Mouse (Mus musculus) spleen, adult 2 months (tissue): Measurements from ENCODE around the gene Icam1. TPM values are rescaled to one million over a fixed set of nuclear protein-coding genes. Genes with fewer than 3 reads are reported as not detected.

Experiments
- DNase-seq, 2 experiments: peaks; one replicate each; pipeline versions ENCODE4 v3.0.0 to v3.0.0-alpha.2; 2012 to 2021; ENCODE audit warnings: low spot score in 2 of 2, low read depth in 1 of 2
- H3K27ac ChIP-seq: fragments of 200-500 bp; 2 replicates; pipeline ENCODE4 v1.5.1; 2012; ENCODE audit warnings: low read length, inconsistent platforms; ENCODE audit not compliant: insufficient read depth
- H3K27me3 ChIP-seq: fragments of 200-500 bp; 2 replicates; pipeline ENCODE4 v1.6.1; 2012; ENCODE audit warnings: mild to moderate bottlenecking, moderate library complexity, low read length, inconsistent platforms; ENCODE audit not compliant: control insufficient read depth, insufficient read depth
- H3K36me3 ChIP-seq: fragments of 200-500 bp; 2 replicates; pipeline ENCODE4 v1.6.1; 2012; ENCODE audit warnings: mild to moderate bottlenecking, low read length, inconsistent platforms; ENCODE audit not compliant: control insufficient read depth, insufficient read depth
- H3K4me1 ChIP-seq: fragments of 200-500 bp; 2 replicates; pipeline ENCODE4 v1.6.1; 2011; ENCODE audit warnings: inconsistent platforms; ENCODE audit not compliant: control insufficient read depth, insufficient read depth, insufficient read length
- H3K4me3 ChIP-seq: fragments of 200-500 bp; 2 replicates; pipeline ENCODE4 v1.5.1; 2011; ENCODE audit warnings: mild to moderate bottlenecking, inconsistent platforms; ENCODE audit not compliant: insufficient read depth, insufficient read length; ENCODE audit errors: extremely low read depth
- CTCF ChIP-seq: fragments of 200-500 bp; IDR thresholded peaks from 2 replicates; pipeline ENCODE4 v1.5.1; 2011; ENCODE audit warnings: mild to moderate bottlenecking, inconsistent platforms; ENCODE audit not compliant: insufficient read depth, insufficient read length, insufficient replicate concordance; ENCODE audit errors: extremely low read depth
- POLR2A ChIP-seq: fragments of 200-500 bp; IDR thresholded peaks from 2 replicates; pipeline ENCODE4 v1.6.1; 2011; ENCODE audit warnings: low read depth, low read length, inconsistent platforms
- WGBS: fragments of 180-500 bp; shearing (Covaris S2); methylation state at CpG from one replicate; pipeline ENCODE4 v1.1.7; 2018; 5-methylcytosine and 5-hydroxymethylcytosine counted together
- polyA plus RNA-seq: library from polyadenylated mRNA; depleted of rRNA; stranded (reverse); fragments of >200 nt; gene quantifications from 2 replicates; pipeline ENCODE4 v1.2.3, GENCODE M21; 2012; rRNA removed

The Icam1 gene
- polyA plus RNA-seq: 59.7 and 67.4 TPM in 2 replicates

DNA sequence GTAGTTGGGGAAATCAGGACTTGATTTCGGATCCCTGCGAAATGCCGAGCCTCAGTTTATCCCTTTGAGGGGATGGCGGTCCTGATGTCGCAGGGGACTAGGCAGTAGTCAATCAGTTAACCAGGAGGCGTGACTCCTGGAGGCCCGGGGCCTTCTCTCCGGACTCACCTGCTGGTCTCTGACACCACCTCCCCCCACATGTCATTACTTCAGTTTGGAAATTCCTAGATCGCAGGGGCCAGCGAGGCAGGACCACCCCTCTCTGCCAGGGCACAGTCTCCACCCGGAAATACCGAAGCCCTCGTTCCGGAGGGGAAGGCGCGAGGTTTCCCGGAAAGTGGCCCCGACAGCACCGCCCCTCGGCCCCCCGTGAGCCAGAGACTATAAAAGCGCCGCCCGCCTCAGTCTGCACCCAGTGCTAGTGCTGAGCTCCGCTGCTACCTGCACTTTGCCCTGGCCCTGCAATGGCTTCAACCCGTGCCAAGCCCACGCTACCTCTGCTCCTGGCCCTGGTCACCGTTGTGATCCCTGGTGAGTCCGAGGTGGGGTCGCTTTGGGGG, at the start of gene Icam1:
Gene Icam1, plus strand, starts transcription at position 415 of the 560 bp plus-strand sequence.
- Histone ChIP-seq H3K27ac (peak within 1 kb of the TSS; percentile 93), H3K4me3 (peak within 1 kb of the TSS; percentile 66), H3K27me3 (no peaks in the 10 kb centered on the region), H3K4me1 (peaks cover 12% of the 10 kb centered on the region; the same call in 1 of the 2 replicates), H3K36me3 (peaks cover 4% of the 10 kb centered on the region)
- DNase-seq: peak in 1 of 2 experiments; percentile 86
- TF ChIP-seq CTCF (no peak), POLR2A (peak; percentile 99)
- WGBS: 1% methylated on average over 30 of the region's 30 CpGs

DNA sequence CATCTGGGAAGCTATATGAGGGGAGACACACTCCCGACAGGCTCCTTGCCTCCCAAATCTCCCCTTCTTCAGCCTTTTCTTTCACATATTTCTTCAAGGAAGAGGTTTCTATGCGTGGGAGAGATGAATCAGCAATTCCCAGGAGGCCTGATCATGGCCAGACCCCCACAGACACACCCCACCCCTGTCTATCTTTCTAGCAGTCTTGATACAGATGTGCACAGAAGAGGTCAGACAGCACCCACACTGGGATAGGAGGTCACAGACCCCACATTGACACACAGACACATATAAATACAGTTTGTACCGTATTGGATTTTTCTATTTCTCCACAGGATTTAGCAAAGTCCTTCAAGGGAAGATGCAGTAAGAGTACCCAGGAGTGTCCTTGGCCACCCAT, 49.8 kb upstream of the Icam1 start:
- 66% methylated on average over 3 of the region's 3 CpGs for WGBS
- TF ChIP-seq CTCF: no peak
- TF ChIP-seq POLR2A: no peak

GRCm38 (mm10) chr9:20966747-20967146, 49.0 kb upstream of the Icam1 start:
- WGBS: 46% methylated on average over 5 of the region's 5 CpGs
- Histone ChIP-seq H3K27ac (no peak overlapping the region), H3K4me3 (no peak overlapping the region), H3K27me3 (no peaks in the 10 kb centered on the region), H3K4me1 (no peaks in the 10 kb centered on the region), H3K36me3 (no peaks in the 10 kb centered on the region)
- no peak for DNase-seq
- TF ChIP-seq CTCF (no peak), POLR2A (no peak)

More for the DNA sequence above, 49.8 kb upstream of the Icam1 start:
- Histone ChIP-seq H3K27ac (no peak overlapping the region), H3K4me3 (no peak overlapping the region), H3K27me3 (no peaks in the 10 kb centered on the region), H3K4me1 (no peaks in the 10 kb centered on the region), H3K36me3 (no peaks in the 10 kb centered on the region)
- DNase-seq: no peak

DNA sequence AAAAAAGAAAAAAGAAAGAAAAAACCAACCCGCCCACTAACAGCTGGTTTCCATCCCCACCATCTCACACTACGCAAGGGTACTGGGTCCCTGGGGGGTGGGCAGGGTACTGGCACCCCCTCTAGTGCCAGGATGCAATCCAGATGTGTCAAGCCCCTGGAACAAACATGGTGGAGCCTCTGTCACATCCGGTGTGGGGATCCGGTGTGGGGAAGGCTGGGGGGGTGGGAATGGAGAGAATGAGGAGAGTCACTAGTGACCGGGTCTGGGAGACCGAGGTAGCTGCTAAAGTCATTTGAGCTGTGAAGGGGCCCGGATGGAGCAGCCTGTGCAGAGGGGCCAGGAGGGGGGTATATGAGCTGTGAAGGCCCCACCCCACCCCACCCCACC, 44.0 kb upstream of the Icam1 start:
- no peak for TF ChIP-seq CTCF
- TF ChIP-seq POLR2A: no peak
- no peaks in the 10 kb centered on the region for H3K36me3 ChIP-seq
- H3K27ac ChIP-seq: no peak overlapping the region
- peaks cover 5% of the 10 kb centered on the region for H3K27me3 ChIP-seq
- 86% methylated on average over 7 of the region's 7 CpGs for WGBS
- no peak for DNase-seq
- H3K4me3 ChIP-seq: no peak overlapping the region
- peaks cover 7% of the 10 kb centered on the region; the same call in 1 of the 2 replicates for H3K4me1 ChIP-seq

DNA sequence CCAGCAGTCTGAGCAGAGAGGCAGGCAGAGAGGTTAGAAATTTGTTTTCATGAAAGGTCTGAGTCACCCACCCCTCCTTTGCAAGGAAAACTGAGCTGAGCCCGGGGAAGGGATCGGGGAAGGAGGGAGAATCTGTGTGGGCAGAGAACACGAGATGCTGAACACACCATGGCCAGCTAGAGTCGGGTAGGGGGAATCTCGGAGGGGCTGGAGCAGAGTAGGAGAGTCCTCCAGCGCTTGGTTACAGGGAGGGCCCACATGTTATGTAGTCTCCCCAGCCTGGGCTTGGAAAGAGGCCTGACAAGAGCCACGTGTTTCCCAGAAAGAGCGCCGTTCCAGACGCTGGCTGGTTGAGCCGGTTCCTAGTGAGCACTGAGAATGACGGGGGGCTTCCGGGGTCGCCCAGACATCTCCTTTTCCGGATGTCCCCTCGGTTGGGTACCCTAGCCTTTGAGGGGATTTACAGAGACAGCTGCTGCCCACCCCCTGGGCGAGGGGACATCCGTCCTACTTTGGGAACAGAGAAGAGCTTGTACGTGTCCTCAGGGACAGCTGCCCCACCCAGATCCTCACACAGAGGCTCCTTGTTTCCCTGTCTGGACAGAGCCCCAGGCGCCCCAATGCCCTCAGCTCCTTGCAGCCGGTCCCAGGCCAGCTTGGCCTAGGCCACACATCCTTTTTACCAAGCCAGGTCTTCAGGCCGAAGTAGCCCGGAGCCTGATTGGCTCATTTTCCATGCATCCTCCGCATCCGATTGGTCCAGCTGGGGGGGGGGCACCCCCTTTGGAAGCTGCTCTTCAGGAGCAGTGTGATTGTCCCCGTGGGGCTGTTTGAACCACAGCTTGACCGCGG, 43.4 kb upstream of the Icam1 start:
- no peak for TF ChIP-seq CTCF
- 89% methylated on average over 28 of the region's 28 CpGs for WGBS
- no peak overlapping the region for H3K4me3 ChIP-seq
- no peaks in the 10 kb centered on the region for H3K36me3 ChIP-seq
- no peak for DNase-seq
- H3K27ac ChIP-seq: no peak overlapping the region
- peaks cover 5% of the 10 kb centered on the region for H3K27me3 ChIP-seq
- peaks cover 7% of the 10 kb centered on the region; the same call in 1 of the 2 replicates for H3K4me1 ChIP-seq

GRCm38 (mm10) chr9:20973001-20973681, 42.6 kb upstream of the Icam1 start:
- Histone ChIP-seq H3K27ac (no peak overlapping the region), H3K4me3 (no peak overlapping the region), H3K27me3 (peaks cover 5% of the 10 kb centered on the region), H3K4me1 (peaks cover 7% of the 10 kb centered on the region; the same call in 1 of the 2 replicates), H3K36me3 (no peaks in the 10 kb centered on the region)
- DNase-seq: no peak
- TF ChIP-seq CTCF: no peak
- TF ChIP-seq POLR2A: no peak
- 86% methylated on average over 4 of the region's 4 CpGs for WGBS
